Mouse (Mus musculus): Measurements from ENCODE around the gene Limk2. TPM values are rescaled to one million over a fixed set of nuclear protein-coding genes. Genes with fewer than 3 reads are reported as not detected.

The Limk2 gene
- polyA plus RNA-seq, 1 experiment from 2014 or later, result 6.8 TPM

GRCm38 (mm10) chr11:3307875-3308274 is 101.1 kb downstream of the Limk2 start:
- Histone ChIP-seq H3K9me3 (ENCODE audit: low read length) (no peaks in the 10 kb centered on the region), H3K4me3 (ENCODE audit: low read depth, low read length) (no peak overlapping the region), H3K36me3 (replicated peaks; ENCODE audit: insufficient read depth, low read length) (peaks cover 56% of the 10 kb centered on the region), H3K9ac (replicated peaks) (no peak overlapping the region), H3K4me2 (ENCODE audit: low read depth, low read length) (no peak overlapping the region), H3K27me3 (ENCODE audit: insufficient read depth, low read length) (no peaks in the 10 kb centered on the region), H3K27ac (ENCODE audit: low read depth) (no peak overlapping the region), H3K4me1 (ENCODE audit: insufficient read depth) (peaks cover 2% of the 10 kb centered on the region)
- 66% methylated on average over 3 of the region's 3 CpGs for WGBS (ENCODE audit: insufficient replicate concordance)
- DNase-seq, result no peak
- ATAC-seq, result no peak
- no peak for TF ChIP-seq CTCF (IDR thresholded peaks at IDR 0.05; ENCODE audit: low read depth)
- no peak for TF ChIP-seq EP300 (IDR thresholded peaks at IDR 0.05; ENCODE audit: low read depth)

- ATAC-seq (no peak), DNase-seq (no peak)
- Histone ChIP-seq H3K27ac (ENCODE audit: low read depth) (no peak overlapping the region), H3K9ac (replicated peaks) (no peak overlapping the region), H3K4me2 (ENCODE audit: low read depth, low read length) (no peak overlapping the region), H3K4me3 (ENCODE audit: low read depth, low read length) (no peak overlapping the region), H3K36me3 (replicated peaks; ENCODE audit: insufficient read depth, low read length) (peaks cover 64% of the 10 kb centered on the region), H3K4me1 (ENCODE audit: insufficient read depth) (no peaks in the 10 kb centered on the region; the same call in 1 of the 2 replicates), H3K27me3 (ENCODE audit: insufficient read depth, low read length) (no peaks in the 10 kb centered on the region), H3K9me3 (ENCODE audit: low read length) (no peaks in the 10 kb centered on the region)
- WGBS (ENCODE audit: insufficient replicate concordance), result 84% methylated on average over 4 of the region's 4 CpGs
- TF ChIP-seq EP300 (IDR thresholded peaks at IDR 0.05; ENCODE audit: low read depth) (no peak), CTCF (IDR thresholded peaks at IDR 0.05; ENCODE audit: low read depth) (no peak)
Observed at GRCm38 (mm10) chr11:3305821-3306220, 103.2 kb downstream of the Limk2 start.

- H3K27ac ChIP-seq (ENCODE audit: low read depth), result no peak overlapping the region
- H3K27me3 ChIP-seq (ENCODE audit: insufficient read depth, low read length), result no peaks in the 10 kb centered on the region
- no peaks in the 10 kb centered on the region for H3K4me1 ChIP-seq (ENCODE audit: insufficient read depth)
- WGBS (ENCODE audit: insufficient replicate concordance), result 72% methylated on average over 4 of the region's 4 CpGs
- H3K9me3 ChIP-seq (ENCODE audit: low read length), result no peaks in the 10 kb centered on the region
- H3K9ac ChIP-seq (replicated peaks), result no peak overlapping the region
- no peak overlapping the region for H3K4me3 ChIP-seq (ENCODE audit: low read depth, low read length)
- H3K4me2 ChIP-seq (ENCODE audit: low read depth, low read length), result no peak overlapping the region
- TF ChIP-seq CTCF (IDR thresholded peaks at IDR 0.05; ENCODE audit: low read depth) (no peak), EP300 (IDR thresholded peaks at IDR 0.05; ENCODE audit: low read depth) (no peak)
- peaks cover 68% of the 10 kb centered on the region for H3K36me3 ChIP-seq (replicated peaks; ENCODE audit: insufficient read depth, low read length)
- DNase-seq (no peak), ATAC-seq (no peak)
Observed at GRCm38 (mm10) chr11:3302792-3303191, 106.2 kb downstream of the Limk2 start.

GRCm38 (mm10) chr11:3302385-3302784 is 106.6 kb downstream of the Limk2 start:
- no peak overlapping the region for H3K4me3 ChIP-seq (ENCODE audit: low read depth, low read length)
- no peaks in the 10 kb centered on the region for H3K4me1 ChIP-seq (ENCODE audit: insufficient read depth)
- ATAC-seq, result no peak
- H3K9me3 ChIP-seq (ENCODE audit: low read length), result no peaks in the 10 kb centered on the region
- no peaks in the 10 kb centered on the region for H3K27me3 ChIP-seq (ENCODE audit: insufficient read depth, low read length)
- no peak overlapping the region for H3K4me2 ChIP-seq (ENCODE audit: low read depth, low read length)
- no peak for TF ChIP-seq CTCF (IDR thresholded peaks at IDR 0.05; ENCODE audit: low read depth)
- no peak for TF ChIP-seq EP300 (IDR thresholded peaks at IDR 0.05; ENCODE audit: low read depth)
- peaks cover 68% of the 10 kb centered on the region for H3K36me3 ChIP-seq (replicated peaks; ENCODE audit: insufficient read depth, low read length)
- H3K27ac ChIP-seq (ENCODE audit: low read depth), result no peak overlapping the region
- no peak overlapping the region for H3K9ac ChIP-seq (replicated peaks)
- 81% methylated on average over 4 of the region's 4 CpGs for WGBS (ENCODE audit: insufficient replicate concordance)
- DNase-seq, result no peak

GRCm38 (mm10) chr11:3301075-3301474 is 107.9 kb downstream of the Limk2 start:
- Histone ChIP-seq H3K4me2 (ENCODE audit: low read depth, low read length) (no peak overlapping the region), H3K27ac (ENCODE audit: low read depth) (no peak overlapping the region), H3K9ac (replicated peaks) (no peak overlapping the region), H3K4me3 (ENCODE audit: low read depth, low read length) (no peak overlapping the region), H3K4me1 (ENCODE audit: insufficient read depth) (no peaks in the 10 kb centered on the region), H3K36me3 (replicated peaks; ENCODE audit: insufficient read depth, low read length) (peaks cover 68% of the 10 kb centered on the region), H3K9me3 (ENCODE audit: low read length) (no peaks in the 10 kb centered on the region), H3K27me3 (ENCODE audit: insufficient read depth, low read length) (no peaks in the 10 kb centered on the region)
- TF ChIP-seq EP300 (IDR thresholded peaks at IDR 0.05; ENCODE audit: low read depth) (no peak), CTCF (IDR thresholded peaks at IDR 0.05; ENCODE audit: low read depth) (no peak)
- no peak for ATAC-seq
- 91% methylated on average over 5 of the region's 5 CpGs for WGBS (ENCODE audit: insufficient replicate concordance)
- DNase-seq, result no peak

GRCm38 (mm10) chr11:3298813-3299185 is 110.2 kb downstream of the Limk2 start:
- no peak for DNase-seq
- Histone ChIP-seq H3K4me3 (ENCODE audit: low read depth, low read length) (no peak overlapping the region), H3K4me2 (ENCODE audit: low read depth, low read length) (no peak overlapping the region), H3K4me1 (ENCODE audit: insufficient read depth) (peaks cover 6% of the 10 kb centered on the region), H3K9ac (replicated peaks) (no peak overlapping the region), H3K36me3 (replicated peaks; ENCODE audit: insufficient read depth, low read length) (peaks cover 73% of the 10 kb centered on the region), H3K27ac (ENCODE audit: low read depth) (peak overlapping the region; percentile 4; the same call in 1 of the 2 replicates), H3K27me3 (ENCODE audit: insufficient read depth, low read length) (no peaks in the 10 kb centered on the region), H3K9me3 (ENCODE audit: low read length) (no peaks in the 10 kb centered on the region)
- no peak for TF ChIP-seq CTCF (IDR thresholded peaks at IDR 0.05; ENCODE audit: low read depth)
- TF ChIP-seq EP300 (IDR thresholded peaks at IDR 0.05; ENCODE audit: low read depth), result no peak
- WGBS (ENCODE audit: insufficient replicate concordance), result 88% methylated on average over 14 of the region's 14 CpGs
- ATAC-seq, result no peak
